Mouse (Mus musculus): Measurements from ENCODE around the gene Cemip2.

DNA sequence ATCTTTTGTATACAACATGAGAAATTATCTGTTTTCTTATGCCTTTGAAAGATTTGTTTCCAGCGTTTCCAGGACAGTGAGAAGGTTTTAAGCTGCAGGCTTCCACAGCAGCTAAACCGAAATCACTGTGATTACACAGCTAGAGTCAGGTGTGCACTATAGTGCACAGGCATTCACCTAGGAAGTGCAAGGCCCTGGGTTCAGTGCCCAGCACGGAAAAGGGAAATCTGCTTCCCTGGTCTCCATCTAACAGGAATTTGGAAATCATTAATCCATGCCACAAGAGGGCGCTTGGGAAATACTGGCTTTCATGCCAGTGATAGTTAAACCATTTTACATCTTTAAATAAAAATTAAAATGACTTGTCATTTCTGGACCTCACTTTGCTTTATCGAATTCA lies 44.0 kb upstream of the Cemip2 start:
- TF ChIP-seq CTCF (IDR thresholded peaks at IDR 0.05; ENCODE audit: control insufficient read depth, insufficient read depth, insufficient read length) (no peak), FOSL1 (IDR thresholded peaks at IDR 0.05; ENCODE audit: insufficient read depth, low read length, poor library complexity, severe bottlenecking) (no peak), USF1 (IDR thresholded peaks at IDR 0.05; ENCODE audit: low read depth) (no peak), MYOG (IDR thresholded peaks at IDR 0.05; ENCODE audit: control insufficient read depth, extremely low read depth, insufficient read length) (no peak), MAX (IDR thresholded peaks at IDR 0.05) (no peak), CEBPB (IDR thresholded peaks at IDR 0.05; ENCODE audit: low read depth) (no peak), MYOD1 (IDR thresholded peaks at IDR 0.05; ENCODE audit: control insufficient read depth, insufficient read length, low read depth) (no peak)
